Mouse (Mus musculus) T-helper 2 cell (primary cell): ENCODE results near the gene Ankrd13b.
"Not testable (repeated sequence)": the region's sequence is repeated elsewhere in the genome, so short reads cannot be mapped to it uniquely, and the experiment has no call there.

ENCODE experiments used
- in situ Hi-C: fragments of 300-600 bp; cut with MboI, MseI; formaldehyde crosslinking; loops from one replicate; pipeline ENCODE4 v1.15.1; 2025; ENCODE audit warnings: high pct_unique_total_duplicates

Gene Ankrd13b

GRCm38 (mm10) chr11:77489591-77490235 lies at the start of gene Ankrd13b:
Gene Ankrd13b, minus strand, starts transcription at chr11:77489678.
- in situ Hi-C loops = no loop called here

DNA sequence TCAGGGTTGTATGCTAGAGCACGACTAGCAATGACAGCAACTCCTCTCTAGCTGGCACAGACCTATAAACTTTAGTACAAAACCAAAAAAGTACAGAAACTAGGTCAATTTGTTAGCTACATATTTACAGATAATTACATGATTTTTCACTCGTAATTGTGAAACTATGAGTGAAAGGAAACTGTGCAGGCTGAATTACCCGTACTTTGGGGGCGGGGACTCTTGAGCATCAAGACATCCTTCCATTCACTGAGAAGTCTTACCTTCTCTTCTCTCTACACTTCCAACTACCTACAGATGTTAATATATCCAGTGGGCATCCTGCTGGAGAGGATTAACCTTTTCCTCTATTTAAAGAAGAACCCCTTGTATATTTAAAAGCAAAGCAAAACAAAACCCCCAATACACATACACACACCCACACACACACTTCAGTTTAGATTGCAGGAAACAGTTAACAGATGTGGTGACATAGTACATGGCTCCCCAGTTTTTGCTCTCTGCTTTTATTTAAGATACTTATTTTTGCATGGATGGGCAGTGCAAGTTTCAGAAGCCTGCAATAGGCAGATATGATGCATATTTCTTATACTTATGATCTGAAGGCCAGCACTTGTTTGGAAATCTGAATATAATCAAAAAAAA lies 42.8 kb upstream of the Ankrd13b start:
- in situ Hi-C loops = no loop called here

DNA sequence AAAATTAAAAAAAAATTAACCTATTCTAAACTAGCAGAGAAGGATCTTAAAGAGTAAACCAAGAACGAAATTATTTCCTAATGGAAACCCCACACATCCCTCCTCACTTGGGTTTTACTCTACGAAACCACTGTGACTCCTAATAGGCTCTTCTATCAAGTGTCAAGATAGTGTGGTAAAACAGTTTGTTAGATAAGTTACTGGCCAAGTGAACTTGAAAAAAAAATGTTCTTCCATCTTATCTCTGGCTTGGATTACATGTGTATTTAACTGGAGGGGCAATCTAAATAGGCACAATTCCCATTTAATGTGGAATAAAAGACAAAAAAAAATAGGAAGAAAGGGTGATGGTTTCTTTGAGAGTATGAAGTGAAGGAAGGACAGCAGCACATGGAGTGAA lies 41.4 kb upstream of the Ankrd13b start:
- in situ Hi-C loops = no loop called here

- in situ Hi-C loops = no loop called here
Observed at GRCm38 (mm10) chr11:77529644-77530043, 40.2 kb upstream of the Ankrd13b start.

- in situ Hi-C loops = not testable (repeated sequence)
Observed at GRCm38 (mm10) chr11:77528420-77528819, 38.9 kb upstream of the Ankrd13b start.

- in situ Hi-C loops = no loop called here
Observed at GRCm38 (mm10) chr11:77525804-77526486, 36.5 kb upstream of the Ankrd13b start.

DNA sequence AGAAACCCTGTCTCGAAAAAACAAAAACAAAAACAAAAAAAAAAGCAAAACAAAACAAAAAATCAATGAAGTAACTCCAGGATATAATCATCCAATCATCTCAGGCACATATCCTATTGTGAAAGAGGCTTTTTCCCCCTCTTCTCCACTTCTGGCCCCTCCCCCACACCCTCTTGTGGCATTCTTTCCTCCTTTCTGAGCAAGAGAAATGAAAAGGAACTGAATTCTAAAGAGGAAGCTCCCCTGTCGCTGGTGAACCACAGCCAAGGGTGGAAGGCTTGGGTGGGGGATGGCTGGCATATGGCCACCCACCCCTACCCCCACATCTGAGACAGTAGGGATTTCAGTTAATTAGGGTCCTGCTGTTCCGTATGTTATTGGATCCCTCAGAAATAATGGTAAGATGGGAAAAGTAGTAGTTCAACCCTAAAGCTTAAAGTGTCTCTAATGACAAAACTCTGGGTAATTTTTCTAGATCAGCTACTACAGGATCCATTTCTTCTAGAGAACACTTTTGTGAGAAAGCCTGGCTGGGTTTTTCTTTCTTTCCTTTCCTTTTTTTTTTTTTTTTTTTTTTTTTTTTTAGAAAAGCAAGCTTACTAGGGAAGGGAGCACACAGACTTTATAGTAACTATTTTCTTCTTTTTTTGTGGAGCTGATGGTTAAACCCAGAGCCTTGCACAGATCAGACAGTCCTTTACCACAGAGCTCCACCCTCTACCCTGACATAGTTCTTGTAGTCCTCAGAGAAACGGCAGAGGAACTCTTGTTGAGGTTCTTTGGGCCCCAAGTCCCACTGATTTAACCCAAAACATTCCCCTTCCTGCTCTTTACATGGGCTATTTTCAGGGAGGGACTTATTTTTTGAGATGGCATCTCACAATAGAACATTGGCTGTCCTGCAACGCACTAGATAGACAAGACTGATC lies 31.4 kb upstream of the Ankrd13b start:
- in situ Hi-C loops = loop anchor here (5.0 kb wide), 1 partner anchor 91 kb away; no protein-coding TSS in a partner anchor

- in situ Hi-C loops = no loop called here
Observed at GRCm38 (mm10) chr11:77519043-77519442, 29.6 kb upstream of the Ankrd13b start, which contains the start of gene Gm10392. Gene Gm10392, minus strand, starts transcription at chr11:77519198.

DNA sequence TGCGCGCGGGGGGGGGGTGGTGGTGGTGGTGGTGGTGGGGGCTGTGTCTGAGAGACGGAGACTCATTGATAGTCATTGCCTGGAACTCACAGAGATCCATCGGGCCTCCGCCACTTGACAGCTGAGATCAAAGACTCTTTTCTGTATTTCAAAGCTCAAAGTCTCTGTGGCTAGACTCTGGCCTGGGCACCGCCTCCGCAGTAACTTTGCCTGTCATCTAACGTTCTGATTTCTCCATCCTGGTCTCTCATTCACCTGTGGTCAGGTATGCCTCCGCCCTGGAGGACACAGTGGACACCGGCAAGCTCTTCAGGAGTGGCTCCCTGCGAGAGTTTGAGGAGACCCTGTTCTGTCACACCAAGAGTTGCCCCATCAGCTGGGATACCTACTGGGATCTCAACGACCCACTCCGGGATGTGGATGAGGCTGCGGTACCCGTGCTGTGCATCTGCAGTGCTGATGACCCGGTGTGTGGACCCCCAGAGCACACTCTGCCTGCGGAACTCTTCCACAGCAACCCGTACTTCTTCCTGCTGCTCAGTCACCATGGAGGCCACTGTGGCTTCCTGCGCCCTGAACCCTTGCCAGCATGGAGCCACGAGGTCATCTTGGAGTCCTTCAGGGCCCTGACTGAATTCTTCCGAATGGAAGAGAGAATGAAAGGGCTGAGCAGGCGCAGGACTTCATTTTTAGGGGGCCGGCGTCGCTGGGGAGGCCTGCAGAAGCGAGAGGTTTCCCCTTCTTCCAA lies 28.7 kb upstream of the Ankrd13b start:
- in situ Hi-C loops = no loop called here

DNA sequence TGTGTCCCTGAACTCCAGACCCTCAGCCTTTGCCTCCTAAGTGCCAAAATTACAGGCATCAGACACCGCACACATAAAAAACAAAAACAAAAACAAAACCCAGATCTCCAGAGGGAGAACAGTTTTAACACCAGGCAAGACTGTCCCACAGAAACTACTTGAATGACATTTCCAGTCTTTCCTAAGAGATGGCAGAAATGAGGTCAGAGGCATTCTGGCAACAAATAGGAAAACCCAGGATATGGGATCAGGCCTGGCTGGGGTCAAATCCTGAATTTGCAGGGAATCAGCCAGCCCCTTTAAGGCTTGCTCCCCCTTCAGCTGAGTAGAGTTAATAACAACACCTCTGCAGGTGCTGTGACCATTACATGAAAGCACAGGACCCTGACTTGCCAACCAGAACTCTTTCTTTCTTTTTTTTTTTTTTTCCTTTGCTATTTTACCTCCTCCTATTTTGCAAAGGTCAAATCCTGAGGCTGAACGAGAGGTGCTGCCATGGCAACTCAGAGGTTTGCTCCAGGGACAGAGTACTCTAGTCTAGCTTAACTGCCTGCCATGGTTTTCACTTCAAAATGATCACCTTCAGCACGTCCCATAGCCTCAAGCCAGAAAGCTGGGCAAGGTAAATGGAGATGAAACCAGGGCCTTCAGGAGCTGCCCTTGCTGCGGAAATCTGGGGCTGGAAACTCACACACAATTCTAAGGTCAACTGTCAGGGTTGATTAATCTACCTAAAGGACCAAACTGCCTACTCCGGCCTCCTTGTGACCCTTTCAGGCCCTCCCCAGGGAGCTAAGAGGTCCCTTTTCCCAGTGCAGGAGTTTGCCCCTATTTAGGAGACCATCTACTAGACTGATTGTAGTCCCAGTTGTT lies 27.3 kb upstream of the Ankrd13b start:
- in situ Hi-C loops = no loop called here

- in situ Hi-C loops = no loop called here
Observed at GRCm38 (mm10) chr11:77515637-77516552, 26.4 kb upstream of the Ankrd13b start, which contains the start of gene Trp53i13. Gene Trp53i13, minus strand, starts transcription at chr11:77515980.

DNA sequence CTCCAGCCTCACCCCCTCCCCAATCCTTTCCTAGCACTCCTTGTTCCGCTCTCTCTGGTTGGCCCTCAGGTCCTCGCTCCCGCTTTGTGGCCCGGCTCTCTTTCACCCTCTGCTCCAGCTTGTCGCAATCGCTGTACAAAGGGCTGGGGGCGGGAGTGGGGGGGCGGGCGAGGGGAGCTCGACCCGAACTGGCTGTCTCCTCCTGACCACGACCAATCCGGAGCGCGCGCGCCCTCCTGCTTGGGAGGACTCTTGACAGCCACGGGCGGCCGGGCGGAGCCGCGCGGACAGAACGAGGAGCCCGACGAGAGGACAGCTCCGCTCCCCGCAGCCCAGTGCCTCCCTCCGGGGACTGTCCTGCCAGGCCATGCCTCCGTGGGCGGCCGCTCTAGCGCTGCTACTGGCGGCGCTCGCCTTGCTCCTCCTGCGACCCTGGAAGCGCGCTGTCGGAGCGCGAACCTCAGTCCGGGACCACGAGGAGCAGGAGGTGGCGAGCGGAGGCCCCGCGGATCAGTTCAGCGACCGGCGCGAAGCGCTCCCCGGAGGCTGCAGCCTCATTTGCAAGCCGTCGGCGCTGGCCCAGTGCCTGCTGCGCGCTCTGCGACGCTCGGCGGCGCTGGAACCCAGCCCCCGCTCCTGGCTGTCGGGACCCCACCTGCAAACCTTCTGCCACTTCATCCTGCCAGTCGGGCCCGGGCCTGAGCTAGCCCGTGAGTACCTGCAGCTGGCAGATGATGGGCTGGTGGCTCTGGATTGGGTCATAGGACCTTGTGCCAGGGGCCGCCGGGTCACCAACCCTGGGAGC lies 25.6 kb upstream of the Ankrd13b start, which contains the start of gene Abhd15:
TSS of gene Abhd15 (plus strand) at position 290 of the 805 bp plus-strand sequence.
- in situ Hi-C loops = no loop called here

- in situ Hi-C loops = no loop called here
Observed at GRCm38 (mm10) chr11:77514281-77514831, 24.9 kb upstream of the Ankrd13b start.

GRCm38 (mm10) chr11:77513811-77514170 lies 24.3 kb upstream of the Ankrd13b start:
- in situ Hi-C loops = no loop called here

DNA sequence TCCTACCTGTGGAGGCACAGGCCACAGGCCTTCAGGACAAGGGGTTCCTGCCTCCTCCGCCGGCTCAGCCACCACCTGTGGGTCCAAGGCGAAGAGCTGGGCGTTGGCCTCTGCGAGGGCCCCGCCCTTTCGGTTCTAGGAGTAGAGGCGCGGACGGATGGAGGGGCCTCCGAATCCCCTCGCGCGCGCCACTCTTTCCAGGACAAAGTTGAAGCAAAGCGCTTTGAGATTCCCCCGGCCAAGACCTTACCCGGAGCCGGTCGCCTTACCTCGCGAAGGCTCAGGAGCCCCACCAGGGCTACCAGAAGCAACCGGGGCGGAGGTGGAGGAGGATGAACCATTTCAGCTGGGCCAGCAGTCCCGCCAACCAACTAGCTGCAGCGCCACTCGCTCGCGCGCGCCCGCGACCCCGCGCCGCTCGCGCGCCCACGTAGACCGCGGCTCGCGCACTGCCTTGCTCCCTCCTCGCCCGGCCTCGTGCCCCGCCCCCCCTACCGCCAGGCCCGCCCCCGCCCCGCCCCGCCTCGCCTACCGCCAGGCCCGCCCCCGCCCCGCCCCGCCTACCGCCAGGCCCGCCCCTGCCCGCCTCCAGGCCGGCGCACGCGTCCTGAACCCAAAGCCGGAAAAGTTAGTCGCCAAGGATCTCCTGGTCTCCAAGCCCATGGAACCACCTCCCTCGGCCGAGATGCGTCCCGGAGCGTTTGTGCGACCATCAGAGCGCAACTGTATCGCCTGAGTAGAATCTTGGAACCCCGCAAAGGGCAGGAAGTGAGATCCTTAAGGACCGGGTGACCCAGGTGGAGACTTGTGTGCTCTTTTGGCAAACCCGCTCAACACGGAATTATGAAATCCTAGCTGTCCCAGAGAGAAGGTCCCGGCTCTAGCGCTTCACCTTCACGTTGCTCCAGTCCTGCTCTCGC lies 23.7 kb upstream of the Ankrd13b start:
- in situ Hi-C loops = no loop called here

DNA sequence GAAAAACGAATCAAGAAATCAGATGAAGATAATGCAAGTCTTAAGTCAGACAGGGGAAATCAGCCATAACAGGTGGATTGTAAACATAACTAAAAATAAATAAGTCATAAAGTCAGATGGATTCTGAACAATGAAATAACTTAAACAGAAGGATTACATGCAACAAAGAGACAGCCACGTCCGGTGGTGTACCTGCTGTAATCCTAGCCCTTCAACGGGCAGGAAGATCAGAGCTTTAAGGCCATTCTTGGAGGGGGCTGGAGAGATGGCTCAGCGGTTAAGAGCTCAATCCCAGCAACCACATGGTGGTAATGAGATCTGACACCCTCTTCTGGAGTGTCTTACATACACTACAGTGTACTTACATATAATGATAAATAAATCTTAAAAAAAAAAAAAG lies 21.9 kb upstream of the Ankrd13b start:
- in situ Hi-C loops = no loop called here
